Mouse (Mus musculus): ENCODE results near the gene Tgfb1i1. TPM values are rescaled to one million over a fixed set of nuclear protein-coding genes. Genes with fewer than 3 reads are reported as not detected.

Tgfb1i1 gene
- total RNA-seq, 2 experiments from 2014 or later: 12.1 to 13.9 TPM

- Histone ChIP-seq H3K4me3 (no peak overlapping the region), H3K27ac (no peak overlapping the region)
- no peak for DNase-seq (ENCODE audit: low spot score in 2 of 2)
- TF ChIP-seq CTCF (conservative IDR thresholded peaks at IDR 0.05): no peak
These were observed 55.5 kb downstream of the Tgfb1i1 start for GRCm38 (mm10) chr7:128302151-128302550.

- Histone ChIP-seq H3K4me3 (no peak overlapping the region), H3K27ac (no peak overlapping the region)
- DNase-seq (ENCODE audit: low spot score in 2 of 2): no peak
- TF ChIP-seq CTCF (conservative IDR thresholded peaks at IDR 0.05): no peak
These were observed 57.6 kb downstream of the Tgfb1i1 start for GRCm38 (mm10) chr7:128304198-128304597.

GRCm38 (mm10) chr7:128304907-128305306, 58.3 kb downstream of the Tgfb1i1 start:
- H3K27ac ChIP-seq: no peak overlapping the region
- no peak overlapping the region for H3K4me3 ChIP-seq
- peak; percentile 72 for TF ChIP-seq CTCF (conservative IDR thresholded peaks at IDR 0.05)
- DNase-seq (ENCODE audit: low spot score in 2 of 2): peak; percentile 20 to 59

Small RNAs within 50 kb of the gene (microRNA-seq; reads per million reads assigned to microRNA genes)
- gene Mir3103: 0.96 to 1.1 reads per million in 2 experiments

Other genes with a start within 250 kb of the Tgfb1i1 start
- 1 to 10 TPM in 1 of 2 experiments, under 1 TPM in 1; 0.77 to 1.0 TPM for gene Trim72, start 242.9 kb upstream of the Tgfb1i1 start, total RNA-seq (2021)
- gene Itgam, start 184.2 kb upstream of the Tgfb1i1 start, total RNA-seq (2021): 10 to 100 TPM; 10.1 to 10.6 TPM
- gene Gm49368, start 184.1 kb upstream of the Tgfb1i1 start, total RNA-seq (2021): not detected
- under 1 TPM in 1 of 2 experiments, not detected in 1; 0.10 TPM for gene Itgax, start 117.3 kb upstream of the Tgfb1i1 start, total RNA-seq (2021)
- under 1 TPM; 0.29 to 0.46 TPM for gene Itgad, start 92.4 kb upstream of the Tgfb1i1 start, total RNA-seq (2021)
- gene Cox6a2, start 40.4 kb upstream of the Tgfb1i1 start, total RNA-seq (2021): 1 to 10 TPM; 1.4 to 2.5 TPM
- gene Armc5, start 9.5 kb upstream of the Tgfb1i1 start, total RNA-seq (2021): 10 to 100 TPM; 10.9 to 12.6 TPM
- gene 9130023H24Rik, start 8.8 kb upstream of the Tgfb1i1 start, total RNA-seq (2021): 1 to 10 TPM; 3.5 to 4.0 TPM
- not detected for gene Slc5a2, start 18.8 kb downstream of the Tgfb1i1 start, total RNA-seq (2021)
- gene BC017158, start 51.4 kb downstream of the Tgfb1i1 start, total RNA-seq (2021): 10 to 100 TPM; 26.5 to 27.0 TPM
- gene Rgs10, start 171.9 kb downstream of the Tgfb1i1 start, total RNA-seq (2021): 10 to 100 TPM; 43.4 to 44.1 TPM
- 100 to 1,000 TPM; 111 to 128 TPM for gene Tial1, start 214.9 kb downstream of the Tgfb1i1 start, total RNA-seq (2021)